Mouse (Mus musculus): Measurements from ENCODE around the gene Gsdme. TPM values are rescaled to one million over a fixed set of nuclear protein-coding genes. Genes with fewer than 3 reads are reported as not detected.
A peak's percentile ranks its signal among the peaks of the same experiment; 100 is the strongest.

Gene Gsdme
- total RNA-seq, 2 experiments from 2014 or later: 1.6 to 2.4 TPM

GRCm38 (mm10) chr6:50244967-50245366, 18.7 kb downstream of the Gsdme start:
- DNase-seq: no peak

- no peak for DNase-seq
Observed at GRCm38 (mm10) chr6:50244126-50244525, 19.5 kb downstream of the Gsdme start.

- DNase-seq: no peak
Observed at GRCm38 (mm10) chr6:50240437-50240836, 23.2 kb downstream of the Gsdme start.

GRCm38 (mm10) chr6:50239902-50240301, 23.8 kb downstream of the Gsdme start:
- DNase-seq: no peak

- no peak for DNase-seq
Observed at GRCm38 (mm10) chr6:50237963-50238362, 25.7 kb downstream of the Gsdme start.

GRCm38 (mm10) chr6:50232984-50233383, 30.7 kb downstream of the Gsdme start:
- DNase-seq: no peak

GRCm38 (mm10) chr6:50231288-50231687, 32.4 kb downstream of the Gsdme start:
- no peak for DNase-seq

- DNase-seq: no peak
Observed at GRCm38 (mm10) chr6:50228180-50228579, 35.5 kb downstream of the Gsdme start.

GRCm38 (mm10) chr6:50225232-50225631, 38.4 kb downstream of the Gsdme start:
- DNase-seq: no peak

- no peak for DNase-seq
Observed at GRCm38 (mm10) chr6:50223606-50224005, 40.1 kb downstream of the Gsdme start.

- no peak for DNase-seq
Observed at GRCm38 (mm10) chr6:50222986-50223385, 40.7 kb downstream of the Gsdme start.

GRCm38 (mm10) chr6:50222351-50222750, 41.3 kb downstream of the Gsdme start:
- no peak for DNase-seq

- DNase-seq: peak; percentile 52 to 72
Observed at GRCm38 (mm10) chr6:50220863-50221262, 42.8 kb downstream of the Gsdme start.

GRCm38 (mm10) chr6:50219066-50219465, 44.6 kb downstream of the Gsdme start:
- no peak for DNase-seq

- no peak for DNase-seq
Observed at GRCm38 (mm10) chr6:50218628-50219027, 45.0 kb downstream of the Gsdme start.

- no peak for DNase-seq
Observed at GRCm38 (mm10) chr6:50215986-50216385, 47.7 kb downstream of the Gsdme start.

GRCm38 (mm10) chr6:50215373-50215745, 48.3 kb downstream of the Gsdme start:
- DNase-seq: peak in 1 of 2 experiments; percentile 17

GRCm38 (mm10) chr6:50214711-50215372, 48.8 kb downstream of the Gsdme start:
- DNase-seq: peak in 1 of 2 experiments; percentile 13

- DNase-seq: no peak
Observed at GRCm38 (mm10) chr6:50205093-50205492, 58.6 kb downstream of the Gsdme start.

- DNase-seq: no peak
Observed at GRCm38 (mm10) chr6:50204356-50204755, 59.3 kb downstream of the Gsdme start.

GRCm38 (mm10) chr6:50193851-50194250, 69.8 kb downstream of the Gsdme start:
- no peak for DNase-seq

GRCm38 (mm10) chr6:50192822-50193221, 70.8 kb downstream of the Gsdme start:
- DNase-seq: no peak

GRCm38 (mm10) chr6:50192169-50192568, 71.5 kb downstream of the Gsdme start:
- no peak for DNase-seq

GRCm38 (mm10) chr6:50191605-50192004, 72.1 kb downstream of the Gsdme start:
- no peak for DNase-seq

- DNase-seq: no peak
Observed at GRCm38 (mm10) chr6:50189376-50189775, 74.3 kb downstream of the Gsdme start.
